Mouse (Mus musculus) right cerebral cortex, postnatal 36 days (tissue): Measurements from ENCODE around the gene Hist1h2ak.
"Not testable (repeated sequence)": the region's sequence is repeated elsewhere in the genome, so short reads cannot be mapped to it uniquely, and the experiment has no call there.

Source experiments
- DNase-seq, 2 experiments: peaks; one replicate each; pipeline ENCODE4 v3.0.0; 2022; ENCODE audit warnings: low spot score in 2 of 2, mixed read lengths in 1 of 2

The Hist1h2ak gene

GRCm38 (mm10) chr13:21753524-21754285 is at the start of gene Hist1h2ak, which contains the start of gene Hist1h2bn:
Gene Hist1h2ak, minus strand, starts transcription at chr13:21753827.
Gene Hist1h2bn, plus strand, starts transcription at chr13:21754123.
- DNase-seq: peak; percentile 61 to 85

DNA sequence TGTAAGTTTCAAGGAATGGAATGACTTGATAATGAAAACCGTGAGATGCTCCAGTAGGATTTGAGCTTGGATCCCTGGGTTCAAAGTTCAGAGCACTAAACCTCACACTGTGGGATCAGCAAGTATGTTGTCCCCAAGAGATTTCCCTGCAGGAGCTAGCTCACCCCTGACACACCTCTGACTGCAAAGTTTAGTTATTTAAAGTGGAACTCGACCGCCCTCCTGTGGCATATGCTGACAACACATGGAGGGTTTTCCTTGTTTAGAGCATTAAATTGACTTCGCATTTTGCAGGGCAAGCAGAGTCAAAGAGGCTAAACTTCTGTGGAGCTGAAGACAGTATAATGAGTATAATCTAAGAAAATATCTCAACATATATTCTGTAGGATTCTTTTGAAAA is 49.4 kb upstream of the Hist1h2ak start:
- not testable (repeated sequence) for DNase-seq

DNA sequence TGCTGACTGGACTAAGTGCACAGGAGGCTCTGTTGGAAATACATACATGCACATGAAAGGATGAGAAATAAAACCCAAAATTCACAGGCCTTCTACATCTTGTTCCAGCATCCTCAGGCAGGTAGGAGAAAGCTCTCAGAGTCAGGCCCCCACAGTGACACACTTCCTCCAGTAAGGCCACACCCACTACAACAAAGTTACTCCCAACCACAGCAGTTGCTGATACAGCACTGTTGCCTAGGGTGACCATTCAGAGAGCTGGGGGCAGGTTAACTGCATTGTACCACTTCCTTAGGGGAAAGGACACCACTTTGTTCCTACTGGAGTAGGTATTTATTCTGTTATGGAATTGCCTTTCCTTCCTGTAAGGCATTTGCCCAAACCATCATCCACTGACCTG is 43.5 kb upstream of the Hist1h2ak start:
- DNase-seq: not testable (repeated sequence)

DNA sequence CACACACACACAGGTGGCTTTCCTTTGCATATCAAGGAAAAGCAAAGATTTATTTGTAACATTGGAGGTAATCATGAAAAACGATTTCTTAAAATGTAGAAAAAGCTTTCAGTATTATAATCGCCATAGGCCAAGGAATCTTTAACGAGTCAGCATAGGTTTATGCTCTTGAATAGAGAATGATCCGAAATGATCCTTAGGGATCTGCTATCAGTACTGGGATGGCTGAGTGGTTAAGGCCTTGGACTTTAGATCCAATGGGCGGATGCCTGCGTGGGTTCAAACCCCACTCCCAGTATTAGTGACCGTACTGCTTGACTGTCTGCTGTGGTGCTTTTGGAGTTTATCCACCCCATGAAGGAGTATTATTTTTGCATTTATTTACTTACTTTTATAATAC is 42.0 kb upstream of the Hist1h2ak start:
- DNase-seq: no peak

DNA sequence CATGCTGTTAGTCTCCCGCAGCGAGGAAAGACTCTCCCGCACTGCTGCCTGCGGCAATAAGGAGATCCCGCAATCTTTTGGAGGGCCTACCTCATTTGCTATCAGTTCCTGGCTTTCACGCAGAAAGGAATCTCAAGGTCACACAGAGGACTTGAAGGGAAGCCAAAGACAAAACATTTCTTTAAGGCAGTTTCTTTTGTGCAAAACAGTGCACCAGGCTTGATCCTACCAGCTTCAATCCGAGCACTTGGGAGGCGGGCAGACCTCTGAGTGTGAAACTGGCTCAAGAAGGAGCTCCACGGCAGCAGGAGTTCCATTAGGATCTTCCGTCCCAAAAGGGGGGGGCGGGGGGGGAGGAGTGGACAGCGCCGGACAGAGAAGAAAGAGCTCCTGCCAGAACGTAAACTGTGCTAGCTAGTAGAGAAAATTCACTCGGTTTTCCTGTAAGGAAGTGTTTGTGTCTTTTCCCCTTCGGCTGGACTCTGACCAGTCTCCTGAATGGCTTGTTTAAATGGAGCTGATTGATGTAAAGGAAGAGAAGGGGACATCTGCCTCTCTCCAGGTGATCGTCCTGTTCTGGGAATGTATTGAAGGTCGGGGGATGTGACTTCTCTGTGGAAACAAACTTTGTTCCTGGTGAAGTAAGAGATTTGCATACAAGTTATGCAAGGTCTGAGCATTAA is 37.1 kb upstream of the Hist1h2ak start:
- DNase-seq: no peak

DNA sequence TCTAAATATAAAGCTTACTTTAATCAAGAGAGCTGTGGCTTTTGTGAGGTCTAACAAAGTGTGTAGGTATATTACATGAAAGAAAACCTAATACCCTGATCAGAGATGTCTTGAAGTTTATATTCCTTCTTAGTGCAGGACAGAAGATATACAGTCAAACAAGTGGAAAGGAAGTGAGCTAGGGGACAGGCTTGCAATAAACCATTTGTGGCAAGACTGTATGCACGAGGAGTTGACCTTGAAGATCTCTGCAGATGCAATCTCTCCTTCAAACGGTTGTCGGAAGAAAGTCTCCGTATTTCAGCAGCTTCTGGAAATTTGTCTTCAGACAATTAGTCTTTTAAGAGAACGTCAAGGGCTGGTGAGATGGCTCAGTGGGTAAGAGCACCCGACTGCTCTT is 36.3 kb upstream of the Hist1h2ak start:
- DNase-seq: no peak

DNA sequence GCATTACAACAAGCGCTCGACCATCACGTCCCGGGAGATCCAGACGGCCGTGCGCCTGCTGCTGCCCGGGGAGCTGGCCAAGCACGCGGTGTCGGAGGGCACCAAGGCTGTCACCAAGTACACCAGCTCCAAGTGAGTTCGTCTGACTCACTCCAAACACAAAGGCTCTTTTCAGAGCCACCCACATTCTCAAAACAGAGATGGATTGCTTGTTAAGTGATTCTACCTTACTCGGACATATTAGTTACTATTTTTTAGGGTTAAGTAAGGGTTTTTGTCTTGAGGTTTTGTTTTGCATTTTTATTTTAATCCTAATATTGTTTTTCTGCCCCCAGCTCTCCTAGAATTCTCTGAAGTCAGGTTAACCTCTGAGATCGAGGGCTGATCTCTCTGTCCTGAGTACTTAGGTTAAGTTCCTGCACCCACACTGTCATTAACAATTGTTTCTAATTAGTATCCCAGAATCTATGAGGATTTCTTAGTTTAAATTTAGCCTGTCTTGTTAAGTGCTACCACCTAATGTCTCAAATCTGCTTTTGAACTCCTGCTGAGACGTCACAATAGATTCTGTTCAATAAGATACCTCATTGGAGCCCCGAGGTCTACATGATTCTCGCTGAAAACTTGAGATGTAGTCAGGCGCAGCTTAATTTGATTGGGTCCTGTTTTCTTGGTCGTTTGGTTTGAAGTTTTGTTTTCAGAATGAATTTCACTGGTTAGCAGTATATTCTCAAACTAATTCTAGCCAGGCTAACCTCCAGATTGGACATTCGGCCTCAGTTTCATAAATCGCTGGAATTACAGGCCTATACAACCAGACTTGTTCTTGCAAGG is 34.4 kb upstream of the Hist1h2ak start:
- DNase-seq: no peak

DNA sequence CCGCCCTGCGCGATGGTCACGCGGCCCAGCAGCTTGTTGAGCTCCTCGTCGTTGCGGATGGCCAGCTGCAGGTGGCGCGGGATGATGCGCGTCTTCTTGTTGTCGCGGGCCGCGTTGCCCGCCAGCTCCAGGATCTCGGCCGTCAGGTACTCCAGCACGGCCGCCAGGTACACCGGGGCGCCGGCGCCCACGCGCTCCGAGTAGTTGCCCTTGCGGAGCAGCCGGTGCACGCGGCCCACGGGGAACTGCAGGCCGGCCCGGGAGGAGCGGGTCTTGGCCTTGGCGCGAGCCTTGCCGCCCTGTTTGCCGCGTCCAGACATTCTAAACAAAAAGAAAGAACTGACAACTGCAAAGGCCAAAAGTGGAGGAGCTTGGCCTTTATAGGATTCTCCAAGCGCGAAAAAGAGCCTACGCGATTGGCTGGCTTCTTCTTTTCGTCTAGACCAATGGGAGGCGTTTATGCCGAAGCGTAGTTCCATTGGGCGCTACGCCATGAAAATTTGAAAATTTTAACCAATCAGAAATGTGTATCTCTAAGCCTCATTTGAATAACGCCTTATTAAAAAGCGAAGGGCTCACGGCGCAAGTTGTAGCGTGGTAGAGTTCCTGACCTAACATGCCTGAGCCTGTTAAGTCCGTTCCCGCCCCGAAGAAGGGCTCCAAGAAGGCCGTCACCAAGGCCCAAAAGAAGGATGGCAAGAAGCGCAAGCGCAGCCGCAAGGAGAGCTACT is 33.4 kb upstream of the Hist1h2ak start, which contains the start of the genes Hist1h2an and Hist1h2bp:
Hist1h2an (minus strand) TSS at position 320 of the 731 bp plus-strand sequence.
Hist1h2bp (plus strand) TSS at position 563 of the 731 bp plus-strand sequence.
- DNase-seq: peak; percentile 87 to 91

GRCm38 (mm10) chr13:21786189-21786898 is 32.7 kb upstream of the Hist1h2ak start:
- DNase-seq: no peak

GRCm38 (mm10) chr13:21784311-21784710 is 30.7 kb upstream of the Hist1h2ak start:
- no peak for DNase-seq

DNA sequence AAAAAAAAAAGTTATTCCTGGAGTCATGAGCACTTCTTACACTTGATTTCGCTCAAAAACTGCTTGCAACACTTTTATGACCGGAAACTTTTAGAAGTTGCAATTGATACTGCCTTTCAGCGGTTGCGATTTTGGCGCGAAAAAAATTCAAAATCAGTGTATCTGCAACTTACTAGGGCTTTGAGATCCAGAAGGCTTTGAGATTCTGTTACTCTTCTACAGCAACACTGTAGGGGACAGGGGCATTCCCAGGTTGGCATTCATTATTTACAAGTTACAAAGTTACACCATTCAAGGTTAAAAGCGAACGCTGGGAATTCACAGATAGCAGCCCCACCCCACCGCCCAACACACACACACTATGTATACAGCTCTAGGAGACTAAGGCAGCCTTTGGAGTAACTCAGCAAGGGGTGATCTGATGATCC is 30.1 kb upstream of the Hist1h2ak start:
- DNase-seq: peak; percentile 3

DNA sequence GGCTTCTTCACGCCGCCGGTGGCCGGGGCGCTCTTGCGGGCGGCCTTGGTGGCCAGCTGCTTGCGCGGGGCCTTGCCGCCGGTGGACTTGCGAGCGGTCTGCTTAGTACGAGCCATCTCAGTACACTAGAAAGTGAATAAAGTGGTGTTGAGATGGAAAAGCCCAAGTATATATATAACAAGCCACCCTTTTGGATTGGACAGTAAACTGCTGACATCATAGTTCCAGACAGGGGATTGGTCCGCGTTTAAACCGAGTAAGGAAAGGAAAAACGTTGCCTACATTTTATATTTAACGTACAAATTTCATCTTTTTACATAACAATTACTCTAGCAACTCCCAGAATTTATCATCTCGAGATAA is 29.6 kb upstream of the Hist1h2ak start, which contains the start of gene Hist1h3i:
Hist1h3i (minus strand) TSS at position 116 of the 363 bp plus-strand sequence.
- DNase-seq: peak; percentile 55 to 66

- peak; percentile 9 to 11 for DNase-seq
Observed at GRCm38 (mm10) chr13:21782361-21783254, 29.0 kb upstream of the Hist1h2ak start.

- DNase-seq: no peak
Observed at GRCm38 (mm10) chr13:21781639-21782038, 28.0 kb upstream of the Hist1h2ak start.

GRCm38 (mm10) chr13:21781021-21781555 is 27.5 kb upstream of the Hist1h2ak start:
- DNase-seq: no peak

DNA sequence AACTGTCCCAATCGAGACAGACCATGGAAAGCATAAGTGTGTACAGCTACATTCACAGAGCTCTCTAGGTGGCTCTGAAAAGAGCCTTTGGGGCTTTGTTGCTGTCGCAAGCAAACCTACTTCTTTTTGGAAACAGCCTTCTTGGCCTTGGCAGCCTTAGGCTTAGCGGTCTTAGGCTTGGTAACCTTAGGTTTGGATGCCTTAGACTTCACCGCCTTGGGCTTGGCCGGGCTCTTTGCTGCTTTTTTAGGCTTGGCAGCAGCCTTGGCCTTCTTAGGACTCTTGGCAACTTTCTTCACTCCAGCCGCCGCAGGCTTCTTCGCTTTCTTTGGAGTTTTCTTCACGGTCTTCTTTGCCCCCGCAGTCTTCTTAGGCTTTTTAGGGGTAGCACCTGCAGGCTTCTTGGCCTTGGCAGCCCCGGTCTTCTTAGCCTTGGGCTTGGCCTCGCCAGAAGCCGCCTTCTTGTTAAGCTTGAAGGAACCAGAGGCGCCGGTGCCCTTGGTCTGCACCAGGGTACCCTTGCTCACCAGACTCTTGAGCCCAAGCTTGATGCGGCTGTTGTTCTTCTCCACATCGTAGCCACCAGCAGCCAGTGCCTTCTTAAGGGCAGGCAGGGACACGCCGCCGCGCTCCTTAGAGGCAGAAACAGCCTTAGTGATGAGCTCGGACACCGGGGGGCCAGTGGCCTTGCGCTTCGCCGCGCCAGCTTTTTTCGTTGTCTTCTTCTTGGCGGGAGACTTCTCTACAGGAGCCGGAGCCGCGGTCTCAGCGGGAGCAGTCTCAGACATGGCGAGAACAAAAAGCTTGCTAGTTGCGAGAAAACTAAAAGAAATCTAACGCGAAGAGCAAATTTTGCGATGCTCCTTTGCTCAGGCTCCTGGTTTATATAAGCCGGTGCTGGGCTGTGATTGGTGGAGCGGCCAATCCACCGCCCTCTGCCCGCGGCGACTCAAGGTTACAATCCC is 26.4 kb upstream of the Hist1h2ak start, which contains the start of gene Hist1h1b:
Hist1h1b (minus strand) TSS at position 859 of the 965 bp plus-strand sequence.
- DNase-seq: peak; percentile 36 to 57

GRCm38 (mm10) chr13:21778814-21779766 is 25.5 kb upstream of the Hist1h2ak start:
- DNase-seq: peak; percentile 53 to 68
